Mouse (Mus musculus) brain, embryonic 14.5 days (tissue): Measurements from ENCODE around the gene Ppp2r5e.

Experiments
- CTCF ChIP-seq: fragments of 200-500 bp; IDR thresholded peaks from 2 replicates; pipeline ENCODE4 v1.5.1; 2012; ENCODE audit warnings: inconsistent platforms, mild to moderate bottlenecking, moderate library complexity, borderline replicate concordance; ENCODE audit not compliant: insufficient read depth, insufficient read length; ENCODE audit errors: extremely low read depth
- POLR2A ChIP-seq: fragments of 200-500 bp; IDR thresholded peaks from 2 replicates; pipeline ENCODE4 v1.6.1; 2012; ENCODE audit warnings: mild to moderate bottlenecking, inconsistent platforms, borderline replicate concordance; ENCODE audit not compliant: poor library complexity, insufficient read depth, insufficient read length, severe bottlenecking; ENCODE audit errors: extremely low read depth

- no peak for TF ChIP-seq CTCF
- no peak for TF ChIP-seq POLR2A
Observed at GRCm38 (mm10) chr12:75467127-75467526, 128.9 kb downstream of the Ppp2r5e start.
